Mouse (Mus musculus): Measurements from ENCODE around the gene 1700025C18Rik.

1700025C18Rik gene

DNA sequence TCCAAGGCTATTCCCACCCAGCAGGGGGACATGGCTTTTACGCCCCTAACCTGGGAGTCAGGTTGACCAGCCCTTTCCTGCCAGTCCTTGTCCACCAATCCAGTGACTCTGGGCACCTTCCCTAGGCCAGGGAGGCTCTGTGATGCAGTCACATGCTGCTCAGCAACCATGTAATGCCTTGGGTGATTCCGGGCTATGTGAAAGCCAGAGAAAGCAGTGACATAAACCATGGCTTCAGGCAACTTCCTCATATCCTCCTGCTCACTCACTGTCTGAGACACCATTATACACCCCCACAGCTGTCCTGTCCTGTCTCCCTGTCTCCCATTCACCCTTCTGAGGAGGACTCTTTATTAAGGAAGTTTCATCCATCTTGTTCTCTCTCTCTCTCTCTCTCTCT is at the start of gene 1700025C18Rik:
1700025C18Rik (minus strand) TSS at position 101 of the 400 bp plus-strand sequence.
- DNase-seq (ENCODE audit: low spot score in 2 of 2), result no peak

DNA sequence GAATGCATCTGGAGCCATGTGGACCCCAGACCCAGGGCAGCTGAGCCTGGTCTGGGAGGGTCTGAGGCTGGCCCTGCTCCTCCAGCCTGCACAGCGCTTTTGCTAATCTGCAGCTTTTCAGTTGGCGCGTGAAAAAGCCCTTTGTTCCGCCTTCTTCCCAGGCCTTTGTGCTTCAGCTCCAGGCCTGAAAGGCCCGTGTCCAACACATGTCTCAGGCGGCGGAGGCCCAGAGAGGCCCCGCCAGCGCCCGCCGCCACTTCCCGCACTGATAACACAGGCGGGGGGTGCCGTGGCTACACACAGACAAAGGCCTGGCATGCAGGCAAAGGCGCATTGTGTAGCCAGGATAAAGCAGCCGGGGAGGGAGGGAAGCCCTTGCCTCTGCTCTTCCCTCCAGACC is 45.5 kb upstream of the 1700025C18Rik start:
- DNase-seq (ENCODE audit: low spot score in 2 of 2), result peak in 1 of 2 experiments; percentile 53

- peak; percentile 48 to 59 for DNase-seq (ENCODE audit: low spot score in 2 of 2)
Measured at GRCm38 (mm10) chr2:165133566-165133965, 43.0 kb upstream of the 1700025C18Rik start.

DNA sequence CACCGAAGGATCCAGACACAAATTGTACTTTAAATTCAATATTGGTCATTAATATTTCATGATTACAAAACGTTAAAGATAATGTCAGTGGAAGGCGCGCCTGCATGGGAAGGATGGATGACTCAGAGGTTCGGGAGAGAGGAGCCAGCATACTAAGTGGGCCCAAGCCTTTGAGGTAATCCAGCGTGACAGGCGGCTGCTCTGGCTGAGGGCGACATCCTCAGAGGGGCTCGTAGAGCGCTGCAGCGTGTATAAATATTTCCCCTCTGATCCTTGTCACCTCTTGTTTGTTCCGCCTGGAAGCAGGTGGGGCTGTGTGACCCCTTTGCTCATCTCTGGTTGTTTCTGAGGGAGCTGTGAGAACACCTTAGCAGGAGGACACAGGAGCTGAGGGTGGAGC is 40.9 kb upstream of the 1700025C18Rik start:
- no peak for DNase-seq (ENCODE audit: low spot score in 2 of 2)

GRCm38 (mm10) chr2:165129189-165129588 is 38.6 kb upstream of the 1700025C18Rik start:
- no peak for DNase-seq (ENCODE audit: low spot score in 2 of 2)

GRCm38 (mm10) chr2:165126896-165127562 is 36.5 kb upstream of the 1700025C18Rik start:
- DNase-seq (ENCODE audit: low spot score in 2 of 2), result no peak

GRCm38 (mm10) chr2:165121206-165121840 is 30.8 kb upstream of the 1700025C18Rik start:
- DNase-seq (ENCODE audit: low spot score in 2 of 2), result peak; percentile 49 to 54

DNA sequence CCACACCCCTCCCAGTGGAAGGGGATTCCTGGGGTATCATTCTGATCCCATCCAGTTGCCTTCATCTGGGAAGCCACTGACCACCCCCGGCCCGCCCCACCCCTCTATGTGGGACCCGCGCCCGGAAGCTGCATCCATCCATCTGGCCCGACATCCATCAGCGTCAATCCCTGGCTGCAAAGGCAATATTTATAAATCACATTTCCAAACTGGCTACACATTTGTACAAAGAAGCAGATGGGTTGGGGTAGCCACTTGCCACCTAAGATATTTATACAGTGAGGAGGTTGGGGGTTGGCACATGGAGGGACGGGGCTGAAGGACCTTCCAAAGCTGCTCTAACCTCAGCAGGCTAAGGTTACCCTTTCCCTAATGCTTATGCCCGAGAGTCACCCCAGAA is 30.2 kb upstream of the 1700025C18Rik start:
- peak in 1 of 2 experiments; percentile 50 for DNase-seq (ENCODE audit: low spot score in 2 of 2)

DNA sequence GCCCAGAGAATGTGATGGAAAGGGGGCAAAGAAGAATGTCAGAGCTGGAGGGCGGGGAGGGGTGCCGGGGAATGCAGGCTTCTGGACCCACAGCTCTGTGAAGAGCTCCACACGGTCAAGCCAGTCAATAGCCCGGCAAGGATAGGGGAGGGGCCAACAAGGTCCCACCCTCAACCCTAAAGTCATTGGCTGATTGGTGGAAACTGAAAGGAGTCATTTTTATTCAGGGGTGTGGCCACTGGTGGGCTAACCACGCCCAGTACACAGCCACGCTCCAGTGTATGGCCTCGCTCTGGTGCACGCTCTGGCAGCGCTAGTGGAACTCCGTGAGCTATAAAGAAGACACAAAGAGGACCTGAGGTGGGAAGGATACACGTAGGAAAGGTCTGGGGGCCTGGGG is 23.2 kb upstream of the 1700025C18Rik start:
- no peak for DNase-seq (ENCODE audit: low spot score in 2 of 2)

- DNase-seq (ENCODE audit: low spot score in 2 of 2), result peak; percentile 59 to 78
Measured at GRCm38 (mm10) chr2:165112149-165112548, 21.6 kb upstream of the 1700025C18Rik start.

- DNase-seq (ENCODE audit: low spot score in 2 of 2), result no peak
Measured at GRCm38 (mm10) chr2:165106585-165106984, 16.0 kb upstream of the 1700025C18Rik start.

- peak in 1 of 2 experiments; percentile 43 for DNase-seq (ENCODE audit: low spot score in 2 of 2)
Measured at GRCm38 (mm10) chr2:165105513-165106079, 15.0 kb upstream of the 1700025C18Rik start.

DNA sequence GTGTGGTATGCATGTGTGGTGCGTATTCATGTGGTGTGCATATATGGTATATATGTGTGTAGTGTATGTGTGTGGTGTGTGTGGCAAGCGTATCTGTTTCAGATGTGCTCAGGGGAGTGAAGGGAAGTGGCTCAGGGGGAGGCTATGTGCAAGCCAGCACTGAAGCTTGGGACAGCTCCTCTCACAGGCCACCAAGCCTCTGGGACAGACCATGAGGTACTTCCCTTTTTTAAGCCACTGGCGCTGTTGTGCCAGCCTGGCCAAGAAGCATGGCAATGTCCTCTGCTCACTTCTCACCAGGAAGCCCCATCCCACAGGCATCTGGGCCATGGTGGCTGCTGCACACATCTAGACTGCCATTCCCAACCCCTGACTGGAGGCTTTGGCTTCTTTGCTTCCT is 12.4 kb upstream of the 1700025C18Rik start:
- no peak for DNase-seq (ENCODE audit: low spot score in 2 of 2)

- DNase-seq (ENCODE audit: low spot score in 2 of 2), result no peak
Measured at GRCm38 (mm10) chr2:165100749-165101148, 10.2 kb upstream of the 1700025C18Rik start.

- DNase-seq (ENCODE audit: low spot score in 2 of 2), result no peak
Measured at GRCm38 (mm10) chr2:165098861-165099260, 8.3 kb upstream of the 1700025C18Rik start.

DNA sequence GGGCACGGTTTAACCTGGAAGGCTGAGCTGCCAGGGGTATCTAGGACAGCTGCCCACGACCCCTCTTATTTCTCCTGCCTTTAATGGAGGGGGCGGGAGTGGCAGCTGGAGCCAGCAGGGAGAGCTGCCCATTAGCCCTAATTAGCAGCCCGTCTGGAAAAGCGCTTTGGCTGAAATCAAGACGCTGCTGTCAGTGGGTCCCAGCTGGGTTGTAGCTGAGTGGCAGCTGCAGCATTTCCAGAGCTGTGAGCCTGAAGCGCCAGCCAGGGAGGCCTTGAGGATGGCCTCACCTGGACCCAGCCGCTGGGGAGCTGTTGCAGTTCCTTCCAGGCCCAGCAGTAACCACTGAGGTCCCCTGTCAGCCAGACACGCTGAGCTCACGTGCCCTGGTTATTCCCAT is 5.8 kb upstream of the 1700025C18Rik start:
- DNase-seq (ENCODE audit: low spot score in 2 of 2), result peak; percentile 52 to 54

- no peak for DNase-seq (ENCODE audit: low spot score in 2 of 2)
Measured at GRCm38 (mm10) chr2:165092393-165092792, 1.8 kb upstream of the 1700025C18Rik start.

- no peak for DNase-seq (ENCODE audit: low spot score in 2 of 2)
Measured at GRCm38 (mm10) chr2:165091433-165091965, 949 bp upstream of the 1700025C18Rik start.

DNA sequence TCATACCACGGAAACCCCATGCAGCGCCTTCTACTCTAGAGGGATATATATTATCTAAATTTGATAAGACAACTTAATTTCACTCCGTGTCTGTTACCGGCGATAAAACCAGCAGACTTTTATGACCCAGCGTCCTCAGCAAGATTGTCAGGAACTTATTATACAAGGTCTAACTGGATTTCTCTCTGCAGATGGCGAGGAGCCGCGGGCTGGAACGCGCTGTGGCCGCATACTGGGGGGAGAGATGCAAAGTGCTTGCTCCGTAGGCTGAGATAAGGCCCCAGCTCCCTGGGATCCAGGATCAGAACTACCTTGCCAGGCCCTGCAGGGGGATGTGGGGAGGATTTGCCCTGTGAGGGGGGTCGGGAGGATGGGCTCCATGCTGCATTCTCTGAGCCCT is 1.1 kb downstream of the 1700025C18Rik start:
- no peak for DNase-seq (ENCODE audit: low spot score in 2 of 2)

GRCm38 (mm10) chr2:165086634-165087033 is 3.9 kb downstream of the 1700025C18Rik start:
- peak in 1 of 2 experiments; percentile 50 for DNase-seq (ENCODE audit: low spot score in 2 of 2)

DNA sequence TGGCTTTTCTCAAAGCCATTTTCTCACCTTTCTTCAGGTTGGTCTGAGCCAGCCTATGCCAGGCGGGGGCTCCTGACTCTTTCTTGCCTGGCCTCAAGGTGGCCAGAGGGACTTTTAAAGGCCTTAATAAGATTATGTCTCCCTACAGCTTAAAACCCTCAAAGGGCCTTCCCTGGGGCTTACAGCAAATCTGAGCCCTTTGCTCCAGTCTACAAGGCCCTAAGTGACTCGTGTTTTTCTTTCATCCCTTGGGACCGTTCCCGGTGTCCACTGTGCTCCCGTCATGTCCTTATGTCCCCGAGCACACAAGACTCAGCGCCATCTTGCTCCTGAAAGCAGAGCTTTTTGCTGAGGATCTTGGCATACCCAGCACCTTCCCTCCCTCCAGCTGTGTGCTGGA is 9.3 kb downstream of the 1700025C18Rik start:
- DNase-seq (ENCODE audit: low spot score in 2 of 2), result no peak

DNA sequence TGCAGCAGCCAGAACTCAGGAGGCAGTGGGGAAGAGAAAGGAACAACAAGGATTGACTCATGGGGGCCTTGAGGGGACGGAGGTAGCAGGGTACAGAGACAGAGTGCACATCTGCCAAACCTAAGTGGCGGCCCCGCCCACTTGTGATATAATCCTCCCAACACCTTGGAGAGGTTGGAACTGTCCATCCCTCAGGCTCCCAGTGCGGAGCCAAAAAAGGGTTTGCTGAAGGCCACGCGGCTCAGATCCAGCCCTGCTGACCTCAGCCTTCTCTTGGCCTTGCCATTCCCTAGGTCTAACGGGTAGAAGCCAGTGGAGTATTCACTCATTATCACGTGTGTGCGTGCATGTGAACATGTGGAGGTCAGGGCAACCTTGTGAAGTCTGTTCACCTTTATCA is 9.9 kb downstream of the 1700025C18Rik start:
- no peak for DNase-seq (ENCODE audit: low spot score in 2 of 2)

DNA sequence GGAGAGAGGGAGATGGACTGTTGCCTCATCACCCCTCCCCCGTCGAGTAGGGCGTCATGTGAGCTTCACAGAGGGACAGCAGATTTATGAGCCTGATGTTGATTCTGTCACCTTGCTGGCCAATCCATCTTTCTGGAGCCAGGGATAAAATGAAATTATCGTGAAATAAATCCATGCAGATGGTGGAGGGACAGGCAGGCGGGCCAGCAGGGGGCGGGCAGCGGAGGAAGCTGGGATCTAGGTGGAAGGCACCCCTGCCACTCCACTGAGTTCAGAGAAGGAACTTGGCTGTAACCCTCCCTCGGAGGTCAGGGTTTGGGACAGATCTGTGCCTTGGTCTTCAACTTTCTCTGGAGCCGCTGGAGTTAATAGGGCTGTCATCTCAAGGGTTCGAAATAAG is 11.9 kb downstream of the 1700025C18Rik start:
- no peak for DNase-seq (ENCODE audit: low spot score in 2 of 2)
